Mouse (Mus musculus) frontal cortex, postnatal 36 days (tissue): Measurements from ENCODE around the gene Otop2.

Experiments
- DNase-seq, 2 experiments: peaks; one replicate each; pipeline ENCODE4 v3.0.0; 2022; ENCODE audit warnings: low spot score in 2 of 2

The Otop2 gene

DNA sequence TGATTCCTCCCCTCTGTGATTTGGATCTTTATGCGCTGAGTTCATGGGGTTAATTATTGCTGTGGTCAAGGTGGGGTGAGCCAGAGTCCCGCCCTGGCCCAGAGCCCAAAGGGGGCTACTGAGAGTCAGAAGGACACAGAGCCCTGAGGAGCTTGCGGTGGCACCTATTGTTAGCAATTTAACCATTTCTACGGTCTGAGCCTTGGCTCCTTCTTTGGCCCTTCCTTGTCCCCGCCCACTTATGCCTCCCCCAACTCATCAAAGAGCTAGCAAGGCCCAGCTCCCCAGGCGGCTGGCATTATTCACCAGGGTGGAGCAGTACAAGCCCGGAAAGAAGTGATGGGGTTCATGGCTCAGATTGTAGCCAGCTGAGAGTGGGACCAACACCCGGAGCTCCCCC, at the start of gene Otop2:
Gene Otop2 (plus strand): TSS at position 301 of the 400 bp plus-strand sequence.
- DNase-seq, result no peak

DNA sequence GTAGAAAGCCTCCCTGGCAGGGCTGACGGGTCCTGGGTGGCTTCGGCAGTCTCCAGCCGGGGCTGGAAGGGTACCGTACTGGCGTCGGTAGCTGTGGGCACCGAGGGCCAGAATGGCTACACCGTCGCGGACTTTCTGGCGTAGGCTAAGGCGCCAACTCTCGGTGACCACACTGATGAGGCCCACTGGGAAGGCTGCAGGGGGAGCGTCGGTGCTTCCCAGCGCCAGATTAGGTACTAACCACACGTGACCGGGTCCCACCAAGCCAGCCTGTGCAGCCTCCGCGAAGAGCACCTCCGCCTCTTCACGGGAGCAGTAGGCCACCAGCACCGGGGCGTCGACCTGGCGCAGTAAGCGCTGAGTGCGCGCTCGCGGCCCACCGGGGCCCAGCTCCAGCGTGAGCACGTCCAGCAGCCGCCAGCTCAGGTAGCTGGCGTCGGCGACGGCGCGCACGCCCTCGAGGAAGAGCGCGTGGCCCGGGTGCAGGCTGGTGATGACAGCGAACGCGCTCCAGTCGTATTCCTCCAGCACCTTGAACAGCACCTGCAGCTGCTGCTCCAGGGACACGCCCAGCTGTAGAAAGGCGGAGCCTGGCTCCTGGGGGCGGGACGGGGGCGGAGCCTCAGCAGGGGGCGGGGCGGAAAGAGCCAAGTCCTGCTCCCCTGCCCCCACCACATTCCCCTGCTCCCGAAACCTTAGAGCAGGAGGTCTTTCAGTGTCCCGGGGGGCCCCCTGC, 49.0 kb upstream of the Otop2 start:
- DNase-seq, result no peak

- no peak for DNase-seq
Observed at GRCm38 (mm10) chr11:115259134-115259533, 47.8 kb upstream of the Otop2 start.

DNA sequence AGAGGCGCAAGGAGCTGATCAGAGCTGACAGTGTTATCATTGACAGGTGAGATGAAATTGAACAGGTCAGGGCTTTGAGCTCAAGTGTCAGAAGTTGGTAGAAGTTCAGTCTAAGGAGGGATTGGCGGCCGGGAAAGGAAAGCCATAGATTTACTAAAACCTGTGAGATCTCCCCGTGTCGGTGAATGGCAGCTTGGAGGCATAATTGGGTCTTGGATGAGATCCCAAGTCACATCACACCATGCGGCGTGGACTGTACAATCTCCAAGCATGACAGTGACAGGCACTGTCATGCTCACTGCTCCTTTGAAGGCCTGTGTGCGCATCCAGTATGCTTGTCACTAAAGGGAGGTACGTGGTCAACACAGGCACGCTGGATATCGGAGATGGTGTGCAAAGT, 44.0 kb upstream of the Otop2 start:
- no peak for DNase-seq

- no peak for DNase-seq
Observed at GRCm38 (mm10) chr11:115264136-115264861, 42.7 kb upstream of the Otop2 start.

DNA sequence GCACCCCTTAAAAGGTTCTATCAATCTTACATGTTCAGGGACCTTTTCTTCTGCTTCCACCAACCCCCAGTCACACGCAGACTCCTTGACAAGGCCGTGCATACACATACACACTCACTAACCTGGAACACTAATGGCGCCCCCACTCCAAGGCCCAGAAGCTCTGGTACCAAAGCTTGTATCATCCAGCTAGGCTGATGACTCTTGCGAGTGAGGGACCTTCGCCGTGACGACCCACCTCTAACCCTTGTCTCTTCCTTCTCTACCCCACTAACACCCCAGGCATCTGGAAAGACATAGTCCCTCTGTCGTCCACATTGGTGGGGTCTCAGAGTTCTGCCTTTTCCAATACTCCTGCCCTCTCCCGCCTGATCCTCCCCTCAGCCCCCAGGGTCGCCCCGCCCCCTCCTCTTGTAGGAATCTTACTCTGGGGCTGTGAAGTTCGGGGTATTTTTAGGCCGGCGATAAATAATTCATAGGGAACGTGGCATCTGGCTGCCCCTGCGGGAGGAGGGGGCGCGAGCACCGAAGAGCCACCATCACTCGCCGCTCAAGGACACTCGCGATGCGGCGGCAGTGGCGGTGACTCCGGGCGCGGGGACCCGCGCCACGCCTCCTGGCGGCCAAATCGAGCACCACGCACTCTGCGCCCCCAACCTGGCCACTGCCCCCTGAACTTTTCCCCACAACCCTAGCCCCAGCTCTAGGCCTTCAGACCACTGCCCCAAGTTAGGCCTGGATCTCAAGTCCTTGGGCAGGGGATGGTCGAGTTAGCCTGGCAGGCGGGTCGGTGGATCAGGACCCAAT, 41.9 kb upstream of the Otop2 start:
- no peak for DNase-seq

- DNase-seq, result no peak
Observed at GRCm38 (mm10) chr11:115265771-115266399, 41.1 kb upstream of the Otop2 start.

DNA sequence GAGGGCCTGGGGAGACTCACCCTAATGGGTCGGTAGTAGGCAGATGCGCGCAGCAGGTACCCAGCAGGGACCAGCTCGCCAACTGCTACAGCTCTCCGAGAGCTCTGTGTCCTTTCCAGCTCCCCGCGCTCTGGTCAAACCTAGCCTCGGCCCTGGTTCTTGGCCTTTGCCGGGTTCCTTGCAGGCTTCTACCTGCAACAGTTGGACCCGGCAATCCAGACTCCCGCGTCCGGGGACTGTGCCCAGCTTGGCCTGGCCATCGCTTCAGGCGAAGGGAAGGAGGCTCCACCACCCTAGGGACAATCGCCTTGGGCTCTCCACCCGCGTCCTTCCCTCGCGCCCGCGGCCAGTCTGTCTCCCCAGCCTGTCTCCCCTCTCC, 40.6 kb upstream of the Otop2 start:
- no peak for DNase-seq

DNA sequence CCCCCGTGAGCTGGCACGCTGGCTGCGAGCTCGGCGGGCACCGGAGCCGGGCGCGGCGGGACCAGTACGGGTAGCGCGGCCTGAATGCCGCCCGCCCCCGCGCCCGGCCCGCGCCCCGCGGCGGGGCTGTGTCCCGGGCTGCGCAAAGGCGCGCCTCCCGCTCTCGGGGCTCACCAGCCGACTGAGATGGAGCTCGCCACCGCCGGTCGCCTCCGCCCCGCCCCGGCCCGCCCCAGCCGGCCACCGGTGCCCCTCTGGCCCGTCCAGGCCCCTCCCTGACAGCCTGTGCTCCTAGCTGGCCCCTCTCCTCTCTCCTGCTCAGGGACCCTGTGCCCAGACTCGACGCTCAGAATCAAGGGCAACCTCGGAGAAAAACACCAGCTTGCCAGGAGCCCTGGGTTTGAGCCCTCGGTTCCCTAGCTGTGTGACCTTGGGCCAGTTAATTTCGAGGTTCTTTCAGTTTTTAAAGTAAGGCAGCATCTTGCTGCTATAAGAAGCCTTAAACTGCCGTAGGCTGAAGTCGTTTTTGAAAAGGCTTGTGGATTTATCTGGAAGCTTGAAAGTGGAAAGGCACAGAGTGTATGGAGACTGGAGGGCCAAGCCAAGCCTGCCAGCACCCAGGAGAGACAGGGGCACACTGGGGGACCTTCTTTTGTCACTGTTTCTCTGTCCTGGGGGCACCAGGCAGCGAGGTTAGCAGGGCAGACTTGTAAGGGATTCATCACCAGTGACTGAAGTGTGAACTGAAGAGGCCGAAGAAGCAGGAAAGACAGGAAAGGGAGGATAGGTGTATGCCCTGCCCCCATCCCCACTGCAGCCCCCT, 39.7 kb upstream of the Otop2 start, which contains the start of gene Grin2c:
Gene Grin2c (minus strand): TSS at position 183 of the 823 bp plus-strand sequence.
- DNase-seq, result no peak

GRCm38 (mm10) chr11:115267958-115268357, 39.0 kb upstream of the Otop2 start:
- no peak for DNase-seq

- DNase-seq, result no peak
Observed at GRCm38 (mm10) chr11:115269330-115270066, 37.5 kb upstream of the Otop2 start.

- DNase-seq, result peak; percentile 84 to 88
Observed at GRCm38 (mm10) chr11:115270148-115270861, 36.7 kb upstream of the Otop2 start.

GRCm38 (mm10) chr11:115271052-115271451, 35.9 kb upstream of the Otop2 start:
- DNase-seq, result no peak

GRCm38 (mm10) chr11:115271481-115271880, 35.5 kb upstream of the Otop2 start:
- no peak for DNase-seq

DNA sequence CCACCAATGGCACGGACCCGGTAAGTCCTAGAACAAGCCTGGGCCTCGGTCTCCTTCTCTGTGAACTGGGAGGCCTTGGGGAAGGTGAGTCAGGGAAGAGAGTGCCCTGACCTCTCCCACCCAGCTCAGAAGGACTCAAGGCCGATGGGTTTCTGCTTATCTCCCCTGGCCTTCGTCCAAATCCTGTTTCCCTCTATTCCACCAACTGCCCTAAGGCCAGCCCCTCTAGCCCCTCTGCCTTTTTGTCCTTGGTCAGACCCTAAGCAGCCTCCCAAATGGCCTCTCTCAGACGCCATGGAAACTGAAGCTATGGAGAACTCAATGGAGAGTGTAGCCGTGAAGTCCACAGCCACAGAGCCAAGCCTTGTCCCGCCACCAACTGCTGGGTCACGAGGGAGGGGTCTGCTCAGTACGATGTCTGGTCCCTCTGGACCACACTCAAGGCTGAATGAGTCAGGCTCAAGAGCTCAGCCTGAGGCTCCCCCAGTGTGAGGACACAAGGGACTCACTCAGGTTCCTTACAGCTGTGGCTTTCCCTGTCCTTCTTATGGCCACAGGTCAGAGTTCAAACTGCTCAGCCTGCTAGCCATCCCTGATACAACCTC, 34.0 kb upstream of the Otop2 start:
- DNase-seq, result no peak

DNA sequence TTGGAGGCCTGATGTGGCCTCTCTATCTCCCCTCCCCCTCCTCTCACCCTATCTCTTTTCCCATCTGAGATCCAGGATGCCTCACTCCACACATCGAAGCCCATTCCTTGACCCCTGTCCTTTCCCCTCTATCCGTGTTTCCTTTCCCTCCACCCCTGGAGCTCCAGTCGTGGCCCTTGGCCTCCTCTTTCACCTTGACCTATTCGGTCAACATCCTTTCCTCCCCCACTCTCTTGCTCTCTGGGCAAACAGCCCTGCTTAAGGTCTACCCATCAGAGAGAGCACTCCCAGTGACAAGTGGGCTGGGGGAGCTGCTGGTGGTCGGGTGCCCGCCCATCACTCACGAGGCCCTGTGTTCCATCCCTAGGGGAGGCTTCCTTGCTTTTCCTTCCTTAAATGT, 33.2 kb upstream of the Otop2 start:
- DNase-seq, result no peak

DNA sequence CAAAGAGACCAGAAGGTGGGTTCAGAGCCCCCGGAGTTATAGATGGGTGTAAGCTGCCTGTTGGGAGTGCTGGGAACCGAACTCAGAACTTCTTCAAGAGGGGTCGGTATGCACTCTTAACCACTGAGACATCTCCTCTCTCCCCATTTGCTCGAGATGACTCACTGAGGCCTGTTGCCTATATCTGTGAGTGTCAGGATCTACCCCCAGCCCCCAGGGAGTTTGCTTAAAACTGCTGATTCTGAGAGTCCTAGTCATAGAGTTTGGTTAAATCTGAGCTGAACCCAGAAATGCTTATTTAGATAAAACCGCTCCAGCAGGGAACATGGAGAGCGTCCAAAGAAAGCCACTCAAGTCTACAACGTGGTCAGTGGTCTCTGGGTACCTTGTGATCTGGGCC, 32.8 kb upstream of the Otop2 start:
- DNase-seq, result no peak

GRCm38 (mm10) chr11:115274771-115275170, 32.2 kb upstream of the Otop2 start:
- no peak for DNase-seq

DNA sequence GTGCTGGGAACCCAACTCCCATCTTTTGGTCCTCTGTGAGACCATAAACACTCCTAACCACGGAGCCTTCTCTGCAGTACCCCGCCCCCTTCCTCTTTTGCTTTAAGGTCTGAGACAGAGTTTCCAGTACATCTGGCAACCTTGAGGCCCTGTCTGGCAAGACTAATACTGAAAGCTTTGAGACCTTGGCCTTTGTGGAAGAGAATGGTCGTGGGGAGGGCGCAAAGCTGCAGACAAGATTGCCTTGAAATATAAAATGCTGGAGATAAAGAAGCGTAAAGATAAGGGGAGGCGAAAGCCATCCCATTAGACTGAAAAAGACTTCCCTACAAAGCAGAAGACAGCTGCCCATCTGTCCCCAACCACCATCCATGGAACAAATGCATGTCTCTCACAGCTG, 31.5 kb upstream of the Otop2 start:
- no peak for DNase-seq
